Mouse (Mus musculus): ENCODE results near the gene Prorsd1. TPM values are rescaled to one million over a fixed set of nuclear protein-coding genes. Genes with fewer than 3 reads are reported as not detected.

Gene Prorsd1
- total and polyA plus RNA-seq, 3 experiments: 23.8 to 63.9 (median 38.4) TPM

GRCm38 (mm10) chr11:29544225-29544945 is 29.6 kb upstream of the Prorsd1 start:
- H3K9me3 ChIP-seq (replicated peaks; ENCODE audit: low read length): no peaks in the 10 kb centered on the region
- dilution Hi-C loops (cut with MboI; ENCODE audit: extremely low pct_ligation_motif_present, extremely low pct_unique_long_range_greater_than_20kb, low sequenced_read_pairs): no loop called here
- no peak overlapping the region for H3K27ac ChIP-seq (ENCODE audit: insufficient read depth, low read depth)
- peaks cover 0 to 29% of the 10 kb centered on the region in 2 experiments; a peak in 3 of 4 replicates for H3K4me1 ChIP-seq (ENCODE audit: control insufficient read depth in 1 of 2, insufficient read depth in 2 of 2)
- no peak for DNase-seq (ENCODE audit: extremely low read depth)
- no peak overlapping the region for H3K9ac ChIP-seq (ENCODE audit: insufficient read depth, low read depth)
- H3K4me3 ChIP-seq (replicated peaks in 1 of 3; ENCODE audit: low read depth in 2 of 3, low read length in 2 of 3, poor library complexity in 1 of 3): no peak overlapping the region
- peaks cover 37 to 62% of the 10 kb centered on the region in 2 experiments for H3K36me3 ChIP-seq (replicated peaks in 1 of 2; ENCODE audit: control insufficient read depth in 1 of 2, insufficient read depth in 1 of 2, low read length in 1 of 2)
- H3K4me2 ChIP-seq (ENCODE audit: insufficient read depth, low read depth, poor library complexity, severe bottlenecking): no peak overlapping the region
- in situ Hi-C loops (cut with MboI; ENCODE audit: low pct_ligation_motif_present, low pct_unique_long_range_greater_than_20kb, low sequenced_read_pairs): loop anchor here (10.0 to 25.0 kb wide), 2 partner anchors 282 to 340 kb away; no protein-coding TSS in a partner anchor
- peaks cover 35% of the 10 kb centered on the region for H3K79me2 ChIP-seq (replicated peaks; ENCODE audit: control insufficient read depth, extremely low read depth, insufficient read depth, poor library complexity, severe bottlenecking)
- H3K27me3 ChIP-seq (replicated peaks): no peaks in the 10 kb centered on the region
- peak; percentile 76; the same call in 1 of the 2 replicates for TF ChIP-seq POLR2AphosphoS2 (IDR thresholded peaks at IDR 0.05; ENCODE audit: low read depth, low read length)
- TF ChIP-seq CHD2 (IDR thresholded peaks at IDR 0.05; ENCODE audit: low read length): peak; percentile 68; the same call in 1 of the 2 replicates
- peak; percentile 65 for TF ChIP-seq SIN3A (IDR thresholded peaks at IDR 0.05; ENCODE audit: low read length)
- peak; percentile 40; the same call in 1 of the 2 replicates for TF ChIP-seq NELFE (IDR thresholded peaks at IDR 0.05; ENCODE audit: low read depth, low read length)
- peak; percentile 70; the same call in 1 of the 2 replicates for TF ChIP-seq ZMIZ1 (IDR thresholded peaks at IDR 0.05; ENCODE audit: low read depth, low read length)
- TF ChIP-seq MYC (IDR thresholded peaks at IDR 0.05; ENCODE audit: low read depth, low read length): no peak
- no peak for TF ChIP-seq ZKSCAN1 (IDR thresholded peaks at IDR 0.05; ENCODE audit: borderline replicate concordance, low read depth, low read length)
- TF ChIP-seq JUN (IDR thresholded peaks at IDR 0.05; ENCODE audit: insufficient read depth, low read depth, low read length): no peak
- TF ChIP-seq ZC3H11A (IDR thresholded peaks at IDR 0.05; ENCODE audit: low read depth, low read length): no peak
- TF ChIP-seq POLR2A (IDR thresholded peaks at IDR 0.05; ENCODE audit: low read depth, low read length): peak; percentile 31; the same call in 1 of the 2 replicates

GRCm38 (mm10) chr11:29538201-29538600 is 23.4 kb upstream of the Prorsd1 start:
- Histone ChIP-seq H3K4me1 (ENCODE audit: control insufficient read depth in 1 of 2, insufficient read depth in 2 of 2) (peaks cover 2 to 14% of the 10 kb centered on the region in 2 experiments; a peak in 1 of 4 replicates), H3K4me3 (replicated peaks in 1 of 3; ENCODE audit: low read depth in 2 of 3, low read length in 2 of 3, poor library complexity in 1 of 3) (no peak overlapping the region), H3K79me2 (replicated peaks; ENCODE audit: control insufficient read depth, extremely low read depth, insufficient read depth, poor library complexity, severe bottlenecking) (no peaks in the 10 kb centered on the region), H3K27me3 (replicated peaks) (no peaks in the 10 kb centered on the region), H3K27ac (ENCODE audit: insufficient read depth, low read depth) (no peak overlapping the region), H3K9me3 (replicated peaks; ENCODE audit: low read length) (no peaks in the 10 kb centered on the region), H3K4me2 (ENCODE audit: insufficient read depth, low read depth, poor library complexity, severe bottlenecking) (no peak overlapping the region), H3K9ac (ENCODE audit: insufficient read depth, low read depth) (no peak overlapping the region), H3K36me3 (replicated peaks in 1 of 2; ENCODE audit: control insufficient read depth in 1 of 2, insufficient read depth in 1 of 2, low read length in 1 of 2) (peaks cover 44 to 84% of the 10 kb centered on the region in 2 experiments)
- in situ Hi-C loops (cut with MboI; ENCODE audit: low pct_ligation_motif_present, low pct_unique_long_range_greater_than_20kb, low sequenced_read_pairs): loop anchor here (25.0 kb wide), 1 partner anchor 276 kb away; no protein-coding TSS in a partner anchor
- DNase-seq (ENCODE audit: extremely low read depth): no peak
- TF ChIP-seq TCF12 (IDR thresholded peaks at IDR 0.05; ENCODE audit: low read depth, low read length) (no peak), MAZ (IDR thresholded peaks at IDR 0.05; ENCODE audit: low read depth, low read length) (no peak), CTCF (conservative IDR thresholded peaks at IDR 0.05 in 1 of 2, IDR thresholded peaks at IDR 0.05 in 1 of 2; ENCODE audit: low read depth in 2 of 2, low read length in 2 of 2) (no peak), EP300 (IDR thresholded peaks at IDR 0.05; ENCODE audit: low read length) (no peak), POLR2AphosphoS2 (IDR thresholded peaks at IDR 0.05; ENCODE audit: low read depth, low read length) (no peak), HCFC1 (IDR thresholded peaks at IDR 0.05; ENCODE audit: low read depth, low read length) (no peak), MAFK (IDR thresholded peaks at IDR 0.05; ENCODE audit: insufficient replicate concordance, low read length) (no peak), PAX5 (IDR thresholded peaks at IDR 0.05; ENCODE audit: low read length) (no peak), NRF1 (IDR thresholded peaks at IDR 0.05; ENCODE audit: low read depth, low read length) (no peak), RAD21 (IDR thresholded peaks at IDR 0.05; ENCODE audit: low read depth, low read length) (no peak), POLR2A (IDR thresholded peaks at IDR 0.05; ENCODE audit: low read depth, low read length) (no peak), MYC (IDR thresholded peaks at IDR 0.05; ENCODE audit: low read depth, low read length) (no peak), TBP (conservative IDR thresholded peaks at IDR 0.05; ENCODE audit: low read depth, low read length) (no peak), ZC3H11A (IDR thresholded peaks at IDR 0.05; ENCODE audit: low read depth, low read length) (no peak), CHD1 (IDR thresholded peaks at IDR 0.05; ENCODE audit: low read depth, low read length) (no peak), JUND (conservative IDR thresholded peaks at IDR 0.05; ENCODE audit: low read depth, low read length) (no peak), RCOR1 (conservative IDR thresholded peaks at IDR 0.05; ENCODE audit: low read depth, low read length) (no peak), BHLHE40 (IDR thresholded peaks at IDR 0.05; ENCODE audit: low read depth, low read length) (no peak), ETS1 (conservative IDR thresholded peaks at IDR 0.05; ENCODE audit: low read depth, low read length) (no peak), UBTF (IDR thresholded peaks at IDR 0.05; ENCODE audit: low read depth, low read length) (no peak)
- dilution Hi-C loops (cut with MboI; ENCODE audit: extremely low pct_ligation_motif_present, extremely low pct_unique_long_range_greater_than_20kb, low sequenced_read_pairs): no loop called here

Data from CH12.LX (cell line).